Mouse (Mus musculus): ENCODE measurements at regions not wholly inside any gene's neighbourhood (a gene's known extent, or its start where the extent isn't known, plus 50 kb on each side); places are given as distances from the start of the nearest gene placed in this dataset.

- H3K36me3 ChIP-seq (replicated peaks; ENCODE audit: control insufficient read depth, insufficient read depth, low read depth, low read length), result no peaks in the 10 kb centered on the region
- DNase-seq (ENCODE audit: low spot score) (no peak), ATAC-seq (replicated peaks; ENCODE audit: insufficient number of reproducible peaks, low FRiP score, low TSS enrichment, low read depth) (no peak)
- H3K27ac ChIP-seq (replicated peaks; ENCODE audit: low read depth, low read length), result no peak overlapping the region
- no peak overlapping the region for H3K4me2 ChIP-seq (ENCODE audit: low read depth, low read length)
- H3K4me3 ChIP-seq (ENCODE audit: low read depth, low read length), result no peak overlapping the region
- H3K9me3 ChIP-seq (replicated peaks; ENCODE audit: control insufficient read depth, low read length), result no peaks in the 10 kb centered on the region
- 88% methylated on average over 5 of the region's 5 CpGs for WGBS
- H3K4me1 ChIP-seq (ENCODE audit: control insufficient read depth, insufficient read depth, low read length), result no peaks in the 10 kb centered on the region
- no peaks in the 10 kb centered on the region for H3K27me3 ChIP-seq (ENCODE audit: control insufficient read depth, insufficient read depth, low read length)
- no peak overlapping the region for H3K9ac ChIP-seq (replicated peaks; ENCODE audit: low read length)
These were observed 146.9 kb upstream of the Gmnc start for GRCm38 (mm10) chr16:27138384-27138783.

- Histone ChIP-seq H3K36me3 (replicated peaks; ENCODE audit: control insufficient read depth, insufficient read depth, low read depth, low read length) (no peaks in the 10 kb centered on the region), H3K4me3 (ENCODE audit: low read depth, low read length) (no peak overlapping the region), H3K9me3 (replicated peaks; ENCODE audit: control insufficient read depth, low read length) (no peaks in the 10 kb centered on the region), H3K4me1 (ENCODE audit: control insufficient read depth, insufficient read depth, low read length) (no peaks in the 10 kb centered on the region), H3K9ac (replicated peaks; ENCODE audit: low read length) (no peak overlapping the region), H3K27ac (replicated peaks; ENCODE audit: low read depth, low read length) (no peak overlapping the region), H3K27me3 (ENCODE audit: control insufficient read depth, insufficient read depth, low read length) (no peaks in the 10 kb centered on the region), H3K4me2 (ENCODE audit: low read depth, low read length) (no peak overlapping the region)
- ATAC-seq (replicated peaks; ENCODE audit: insufficient number of reproducible peaks, low FRiP score, low TSS enrichment, low read depth) (no peak), DNase-seq (ENCODE audit: low spot score) (peak; percentile 64)
- 45% methylated on average over 1 of the region's 1 CpGs for WGBS
These were observed 147.5 kb upstream of the Gmnc start for GRCm38 (mm10) chr16:27138987-27139386.

- DNase-seq (ENCODE audit: low spot score), result peak; percentile 71
- Histone ChIP-seq H3K27ac (replicated peaks; ENCODE audit: low read depth, low read length) (no peak overlapping the region), H3K9ac (replicated peaks; ENCODE audit: low read length) (no peak overlapping the region), H3K4me2 (ENCODE audit: low read depth, low read length) (no peak overlapping the region), H3K36me3 (replicated peaks; ENCODE audit: control insufficient read depth, insufficient read depth, low read depth, low read length) (no peaks in the 10 kb centered on the region), H3K27me3 (ENCODE audit: control insufficient read depth, insufficient read depth, low read length) (no peaks in the 10 kb centered on the region), H3K4me1 (ENCODE audit: control insufficient read depth, insufficient read depth, low read length) (no peaks in the 10 kb centered on the region), H3K9me3 (replicated peaks; ENCODE audit: control insufficient read depth, low read length) (no peaks in the 10 kb centered on the region), H3K4me3 (ENCODE audit: low read depth, low read length) (no peak overlapping the region)
- ATAC-seq (replicated peaks; ENCODE audit: insufficient number of reproducible peaks, low FRiP score, low TSS enrichment, low read depth), result no peak
- 16% methylated on average over 3 of the region's 3 CpGs for WGBS
These were observed 148.6 kb upstream of the Gmnc start for GRCm38 (mm10) chr16:27140037-27140436.

- Histone ChIP-seq H3K9me3 (replicated peaks; ENCODE audit: control insufficient read depth, low read length) (no peaks in the 10 kb centered on the region), H3K36me3 (replicated peaks; ENCODE audit: control insufficient read depth, insufficient read depth, low read depth, low read length) (no peaks in the 10 kb centered on the region), H3K4me3 (ENCODE audit: low read depth, low read length) (no peak overlapping the region), H3K4me2 (ENCODE audit: low read depth, low read length) (no peak overlapping the region), H3K9ac (replicated peaks; ENCODE audit: low read length) (no peak overlapping the region), H3K27ac (replicated peaks; ENCODE audit: low read depth, low read length) (no peak overlapping the region), H3K4me1 (ENCODE audit: control insufficient read depth, insufficient read depth, low read length) (no peaks in the 10 kb centered on the region), H3K27me3 (ENCODE audit: control insufficient read depth, insufficient read depth, low read length) (no peaks in the 10 kb centered on the region)
- no peak for ATAC-seq (replicated peaks; ENCODE audit: insufficient number of reproducible peaks, low FRiP score, low TSS enrichment, low read depth)
- 85% methylated on average over 4 of the region's 4 CpGs for WGBS
- no peak for DNase-seq (ENCODE audit: low spot score)
These were observed 151.5 kb upstream of the Ostn start for GRCm38 (mm10) chr16:27155805-27156204.

GRCm38 (mm10) chr16:27195650-27196049 lies 111.6 kb upstream of the Ostn start:
- Histone ChIP-seq H3K36me3 (replicated peaks; ENCODE audit: control insufficient read depth, insufficient read depth, low read depth, low read length) (no peaks in the 10 kb centered on the region), H3K9me3 (replicated peaks; ENCODE audit: control insufficient read depth, low read length) (no peaks in the 10 kb centered on the region), H3K4me1 (ENCODE audit: control insufficient read depth, insufficient read depth, low read length) (no peaks in the 10 kb centered on the region), H3K9ac (replicated peaks; ENCODE audit: low read length) (no peak overlapping the region), H3K4me2 (ENCODE audit: low read depth, low read length) (no peak overlapping the region), H3K27ac (replicated peaks; ENCODE audit: low read depth, low read length) (no peak overlapping the region), H3K4me3 (ENCODE audit: low read depth, low read length) (no peak overlapping the region), H3K27me3 (ENCODE audit: control insufficient read depth, insufficient read depth, low read length) (no peaks in the 10 kb centered on the region)
- DNase-seq (ENCODE audit: low spot score) (no peak), ATAC-seq (replicated peaks; ENCODE audit: insufficient number of reproducible peaks, low FRiP score, low TSS enrichment, low read depth) (no peak)
- WGBS, result 70% methylated on average over 2 of the region's 2 CpGs

All from embryonic facial prominence, embryonic 11.5 days (tissue).